Mouse (Mus musculus) embryonic facial prominence, embryonic 12.5 days (tissue): ENCODE results near the gene Gm10306. TPM values are rescaled to one million over a fixed set of nuclear protein-coding genes. Genes with fewer than 3 reads are reported as not detected.

Source experiments
- ATAC-seq: fragments of 200-750 bp; cut with Nextera tagmentation; 2 replicates; pipeline ENCODE4 v1.8.0; 2017; ENCODE audit not compliant: insufficient number of reproducible peaks, insufficient read depth, low FRiP score, low TSS enrichment
- H3K27ac ChIP-seq: fragments of 300-500 bp; sonication (generic); 2 replicates; pipeline ENCODE4 v1.5.1; 2016; ENCODE audit warnings: mild to moderate bottlenecking
- H3K27me3 ChIP-seq: fragments of 300-500 bp; sonication (generic); 2 replicates; pipeline ENCODE4 v1.6.1; 2016; ENCODE audit warnings: mild to moderate bottlenecking, moderate library complexity
- H3K36me3 ChIP-seq: fragments of 300-500 bp; sonication (generic); 2 replicates; pipeline ENCODE4 v1.6.1; 2016; ENCODE audit warnings: mild to moderate bottlenecking
- H3K4me1 ChIP-seq: fragments of 300-500 bp; sonication (generic); 2 replicates; pipeline ENCODE4 v1.6.1; 2016
- H3K4me2 ChIP-seq: fragments of 300-500 bp; sonication (generic); replicated peaks from 2 replicates; pipeline ENCODE4 v1.6.1; 2016; ENCODE audit warnings: mild to moderate bottlenecking, moderate library complexity
- H3K4me3 ChIP-seq: fragments of 300-500 bp; sonication (generic); 2 replicates; pipeline ENCODE4 v1.5.1; 2016; ENCODE audit warnings: mild to moderate bottlenecking
- H3K9ac ChIP-seq: fragments of 300-500 bp; sonication (generic); 2 replicates; pipeline ENCODE4 v1.6.1; 2016; ENCODE audit warnings: mild to moderate bottlenecking, moderate library complexity
- H3K9me3 ChIP-seq: fragments of 300-500 bp; sonication (generic); 2 replicates; pipeline ENCODE4 v1.6.1; 2016; ENCODE audit warnings: mild to moderate bottlenecking, moderate library complexity
- WGBS: fragments of 180-500 bp; shearing (Covaris S2); methylation state at CpG from one replicate; pipeline ENCODE4 v1.1.7; 2016; 5-methylcytosine and 5-hydroxymethylcytosine counted together
- polyA plus RNA-seq: library from polyadenylated mRNA; unstranded; fragments of >200 nt; fragmentation: Nextera tagmentation; extraction: Ambion mirVana; gene quantifications from 2 replicates; pipeline ENCODE4 v1.2.1, GENCODE M21; 2016

The Gm10306 gene
- not detected in 2 replicates for polyA plus RNA-seq

GRCm38 (mm10) chr4:94556265-94557054 is at the start of gene Gm10306, which contains the start of gene Caap1:
TSS of gene Gm10306 (plus strand) at chr4:94556546.
TSS of gene Caap1 (minus strand) at chr4:94556796.
- Histone ChIP-seq H3K27me3 (no peaks in the 10 kb centered on the region), H3K9me3 (no peaks in the 10 kb centered on the region), H3K27ac (peak within 1 kb of the TSS; percentile 80), H3K36me3 (no peaks in the 10 kb centered on the region), H3K4me3 (peak within 1 kb of the TSS; percentile 92), H3K9ac (peak within 1 kb of the TSS; percentile 82), H3K4me2 (peak within 1 kb of the TSS; percentile 66), H3K4me1 (peaks cover 10% of the 10 kb centered on the region; the same call in 1 of the 2 replicates)
- WGBS, result 1% methylated on average over 71 of the region's 83 CpGs
- ATAC-seq, result peak; percentile 93

- H3K27me3 ChIP-seq, result no peaks in the 10 kb centered on the region
- no peak overlapping the region for H3K4me2 ChIP-seq
- H3K27ac ChIP-seq, result no peak overlapping the region
- peaks cover 6% of the 10 kb centered on the region; the same call in 1 of the 2 replicates for H3K36me3 ChIP-seq
- WGBS, result 79% methylated on average over 3 of the region's 3 CpGs
- no peak overlapping the region for H3K9ac ChIP-seq
- no peaks in the 10 kb centered on the region for H3K9me3 ChIP-seq
- H3K4me3 ChIP-seq, result no peak overlapping the region
- no peak for ATAC-seq
- H3K4me1 ChIP-seq, result no peaks in the 10 kb centered on the region
These were observed 41.0 kb upstream of the Gm10306 start for GRCm38 (mm10) chr4:94515366-94515765.

GRCm38 (mm10) chr4:94517631-94518030 is 38.7 kb upstream of the Gm10306 start:
- H3K27ac ChIP-seq, result no peak overlapping the region
- H3K4me2 ChIP-seq, result no peak overlapping the region
- H3K27me3 ChIP-seq, result no peaks in the 10 kb centered on the region
- WGBS, result 70% methylated on average over 4 of the region's 4 CpGs
- H3K4me1 ChIP-seq, result no peaks in the 10 kb centered on the region
- H3K4me3 ChIP-seq, result no peak overlapping the region
- no peak for ATAC-seq
- H3K9ac ChIP-seq, result no peak overlapping the region
- no peaks in the 10 kb centered on the region for H3K9me3 ChIP-seq
- H3K36me3 ChIP-seq, result no peaks in the 10 kb centered on the region; the same call in 1 of the 2 replicates

GRCm38 (mm10) chr4:94523321-94523720 is 33.0 kb upstream of the Gm10306 start:
- ATAC-seq, result no peak
- Histone ChIP-seq H3K9ac (no peak overlapping the region), H3K27ac (no peak overlapping the region), H3K4me3 (no peak overlapping the region), H3K36me3 (no peaks in the 10 kb centered on the region), H3K4me1 (no peaks in the 10 kb centered on the region), H3K27me3 (no peaks in the 10 kb centered on the region), H3K9me3 (no peaks in the 10 kb centered on the region), H3K4me2 (no peak overlapping the region)

GRCm38 (mm10) chr4:94529448-94529847 is 26.9 kb upstream of the Gm10306 start:
- 89% methylated on average over 1 of the region's 1 CpGs for WGBS
- ATAC-seq, result no peak
- Histone ChIP-seq H3K4me2 (no peak overlapping the region), H3K27me3 (no peaks in the 10 kb centered on the region), H3K4me1 (no peaks in the 10 kb centered on the region), H3K4me3 (no peak overlapping the region), H3K27ac (no peak overlapping the region), H3K9me3 (no peaks in the 10 kb centered on the region), H3K9ac (no peak overlapping the region), H3K36me3 (no peaks in the 10 kb centered on the region)

- no peak overlapping the region for H3K4me3 ChIP-seq
- H3K9ac ChIP-seq, result no peak overlapping the region
- H3K4me1 ChIP-seq, result no peaks in the 10 kb centered on the region
- H3K27me3 ChIP-seq, result no peaks in the 10 kb centered on the region
- no peak for ATAC-seq
- no peaks in the 10 kb centered on the region; the same call in 1 of the 2 replicates for H3K36me3 ChIP-seq
- no peaks in the 10 kb centered on the region for H3K9me3 ChIP-seq
- H3K27ac ChIP-seq, result no peak overlapping the region
- no peak overlapping the region for H3K4me2 ChIP-seq
These were observed 23.1 kb upstream of the Gm10306 start for GRCm38 (mm10) chr4:94533205-94533604.

GRCm38 (mm10) chr4:94543041-94543440 is 13.3 kb upstream of the Gm10306 start:
- Histone ChIP-seq H3K4me1 (no peaks in the 10 kb centered on the region), H3K27ac (no peak overlapping the region), H3K27me3 (no peaks in the 10 kb centered on the region), H3K9me3 (no peaks in the 10 kb centered on the region), H3K4me3 (no peak overlapping the region), H3K36me3 (peaks cover 18% of the 10 kb centered on the region), H3K4me2 (no peak overlapping the region), H3K9ac (no peak overlapping the region)
- no peak for ATAC-seq
- 94% methylated on average over 4 of the region's 4 CpGs for WGBS

- Histone ChIP-seq H3K4me2 (no peak overlapping the region), H3K36me3 (peaks cover 13% of the 10 kb centered on the region), H3K9ac (no peak overlapping the region), H3K27ac (no peak overlapping the region), H3K27me3 (no peaks in the 10 kb centered on the region), H3K4me3 (no peak overlapping the region), H3K4me1 (no peaks in the 10 kb centered on the region), H3K9me3 (no peaks in the 10 kb centered on the region)
- WGBS, result 85% methylated on average over 7 of the region's 7 CpGs
- ATAC-seq, result no peak
These were observed 12.0 kb upstream of the Gm10306 start for GRCm38 (mm10) chr4:94544321-94544720.

GRCm38 (mm10) chr4:94554955-94555494 is 1.3 kb upstream of the Gm10306 start:
- Histone ChIP-seq H3K9ac (no peak overlapping the region), H3K27me3 (no peaks in the 10 kb centered on the region), H3K27ac (no peak overlapping the region), H3K4me1 (peaks cover 10% of the 10 kb centered on the region; the same call in 1 of the 2 replicates), H3K4me3 (no peak overlapping the region), H3K36me3 (no peaks in the 10 kb centered on the region), H3K9me3 (no peaks in the 10 kb centered on the region), H3K4me2 (peak overlapping the region; percentile 66)
- WGBS, result 93% methylated on average over 5 of the region's 5 CpGs
- ATAC-seq, result no peak

- Histone ChIP-seq H3K4me2 (no peak overlapping the region), H3K27me3 (no peaks in the 10 kb centered on the region), H3K27ac (no peak overlapping the region), H3K36me3 (no peaks in the 10 kb centered on the region), H3K4me1 (peaks cover 10% of the 10 kb centered on the region; the same call in 1 of the 2 replicates), H3K4me3 (no peak overlapping the region), H3K9ac (no peak overlapping the region), H3K9me3 (no peaks in the 10 kb centered on the region)
- ATAC-seq, result no peak
- 74% methylated on average over 7 of the region's 7 CpGs for WGBS
These were observed 799 bp downstream of the Gm10306 start for GRCm38 (mm10) chr4:94557145-94557544.

- Histone ChIP-seq H3K27me3 (no peaks in the 10 kb centered on the region), H3K27ac (no peak overlapping the region), H3K4me1 (peaks cover 10% of the 10 kb centered on the region; the same call in 1 of the 2 replicates), H3K4me3 (no peak overlapping the region), H3K4me2 (no peak overlapping the region), H3K9me3 (no peaks in the 10 kb centered on the region), H3K36me3 (no peaks in the 10 kb centered on the region), H3K9ac (no peak overlapping the region)
- 60% methylated on average over 2 of the region's 2 CpGs for WGBS
- no peak for ATAC-seq
These were observed 2.9 kb downstream of the Gm10306 start for GRCm38 (mm10) chr4:94559266-94559665.

- Histone ChIP-seq H3K27ac (no peak overlapping the region), H3K4me3 (no peak overlapping the region), H3K4me1 (peaks cover 6% of the 10 kb centered on the region; the same call in 1 of the 2 replicates), H3K36me3 (no peaks in the 10 kb centered on the region), H3K9ac (no peak overlapping the region), H3K27me3 (no peaks in the 10 kb centered on the region), H3K4me2 (no peak overlapping the region), H3K9me3 (no peaks in the 10 kb centered on the region)
- no peak for ATAC-seq
- 83% methylated on average over 1 of the region's 1 CpGs for WGBS
These were observed 4.0 kb downstream of the Gm10306 start for GRCm38 (mm10) chr4:94560316-94560715.
